Mouse (Mus musculus): ENCODE measurements at regions not wholly inside any gene's neighbourhood (a gene's known extent, or its start where the extent isn't known, plus 50 kb on each side); places are given as distances from the start of the nearest gene placed in this dataset.

GRCm38 (mm10) chr4:34105251-34105650, 55.3 kb upstream of the Spaca1 start:
- intact Hi-C loops (cut with DNase I): no loop called here

GRCm38 (mm10) chr4:34114323-34114722, 64.3 kb upstream of the Spaca1 start:
- intact Hi-C loops (cut with DNase I): no loop called here

GRCm38 (mm10) chr4:34117086-34117485, 67.1 kb upstream of the Spaca1 start:
- intact Hi-C loops (cut with DNase I): no loop called here

- intact Hi-C loops (cut with DNase I): no loop called here
These were observed 73.0 kb upstream of the Spaca1 start for GRCm38 (mm10) chr4:34122959-34123520.

GRCm38 (mm10) chr4:34128224-34128623, 78.2 kb upstream of the Spaca1 start:
- intact Hi-C loops (cut with DNase I): no loop called here

GRCm38 (mm10) chr4:34146133-34146867, 96.3 kb upstream of the Spaca1 start:
- intact Hi-C loops (cut with DNase I): no loop called here

GRCm38 (mm10) chr4:34148956-34149739, 99.2 kb upstream of the Spaca1 start:
- intact Hi-C loops (cut with DNase I): no loop called here

GRCm38 (mm10) chr4:34151605-34152347, 101.8 kb upstream of the Spaca1 start:
- intact Hi-C loops (cut with DNase I): no loop called here

GRCm38 (mm10) chr4:34155501-34155900, 105.5 kb upstream of the Spaca1 start:
- intact Hi-C loops (cut with DNase I): no loop called here

GRCm38 (mm10) chr4:34157818-34158511, 108.0 kb upstream of the Spaca1 start:
- intact Hi-C loops (cut with DNase I): no loop called here

GRCm38 (mm10) chr4:34171265-34171862, 121.4 kb upstream of the Spaca1 start:
- intact Hi-C loops (cut with DNase I): no loop called here

- intact Hi-C loops (cut with DNase I): no loop called here
These were observed 122.0 kb upstream of the Spaca1 start for GRCm38 (mm10) chr4:34172000-34172399.

GRCm38 (mm10) chr4:34177421-34177820, 127.4 kb upstream of the Spaca1 start:
- intact Hi-C loops (cut with DNase I): no loop called here

- intact Hi-C loops (cut with DNase I): no loop called here
These were observed 136.5 kb upstream of the Spaca1 start for GRCm38 (mm10) chr4:34186522-34186921.

GRCm38 (mm10) chr4:34203193-34203848, 153.3 kb upstream of the Spaca1 start:
- intact Hi-C loops (cut with DNase I): no loop called here

GRCm38 (mm10) chr4:34209179-34209896, 159.3 kb upstream of the Spaca1 start:
- intact Hi-C loops (cut with DNase I): no loop called here

- intact Hi-C loops (cut with DNase I): no loop called here
These were observed 163.7 kb upstream of the Spaca1 start for GRCm38 (mm10) chr4:34213731-34214130.

GRCm38 (mm10) chr4:34214346-34214745, 164.4 kb upstream of the Spaca1 start:
- intact Hi-C loops (cut with DNase I): no loop called here

GRCm38 (mm10) chr4:34221915-34222314, 171.9 kb upstream of the Spaca1 start:
- intact Hi-C loops (cut with DNase I): no loop called here
